Mouse (Mus musculus): ENCODE measurements around the gene BC117090.
"Not testable (repeated sequence)": the region's sequence is repeated elsewhere in the genome, so short reads cannot be mapped to it uniquely, and the experiment has no call there.

The BC117090 gene

GRCm38 (mm10) chr16:36334232-36334631 is at the start of gene BC117090:
BC117090 (minus strand) TSS chr16:36334332.
- no peak for DNase-seq (ENCODE audit: low spot score in 2 of 2)

- not testable (repeated sequence) for DNase-seq (ENCODE audit: low spot score in 2 of 2)
Observed at GRCm38 (mm10) chr16:36367648-36368047, 33.5 kb upstream of the BC117090 start, which contains the start of gene BC100530. BC100530 (minus strand) TSS chr16:36367748.

- no peak for DNase-seq (ENCODE audit: low spot score in 2 of 2)
Observed at GRCm38 (mm10) chr16:36337171-36337570, 3.0 kb upstream of the BC117090 start.

- DNase-seq (ENCODE audit: low spot score in 2 of 2), result no peak
Observed at GRCm38 (mm10) chr16:36319286-36319685, 14.8 kb downstream of the BC117090 start.

- DNase-seq (ENCODE audit: low spot score in 2 of 2), result not testable (repeated sequence)
Observed at GRCm38 (mm10) chr16:36316111-36316510, 18.0 kb downstream of the BC117090 start.

- no peak for DNase-seq (ENCODE audit: low spot score in 2 of 2)
Observed at GRCm38 (mm10) chr16:36307631-36308030, 26.5 kb downstream of the BC117090 start.

GRCm38 (mm10) chr16:36289140-36289539 is 45.0 kb downstream of the BC117090 start:
- no peak for DNase-seq (ENCODE audit: low spot score in 2 of 2)

- not testable (repeated sequence) for DNase-seq (ENCODE audit: low spot score in 2 of 2)
Observed at GRCm38 (mm10) chr16:36276796-36277195, 57.3 kb downstream of the BC117090 start, which contains the start of gene Stfa1. Stfa1 (plus strand) TSS chr16:36276951.
